Mouse (Mus musculus) ES-E14 (cell line): ENCODE results near the gene Trim63. TPM values are rescaled to one million over a fixed set of nuclear protein-coding genes. Genes with fewer than 3 reads are reported as not detected.
"Not testable (repeated sequence)": the region's sequence is repeated elsewhere in the genome, so short reads cannot be mapped to it uniquely, and the experiment has no call there.

Experiments used
- DNase-seq: peaks from one replicate; pipeline ENCODE4 v3.0.0-alpha.2; 2013; ENCODE audit warnings: low read depth, low spot score
- H3K27ac ChIP-seq: 2 replicates; pipeline ENCODE4 v1.5.1; 2012; ENCODE audit warnings: low read depth, mild to moderate bottlenecking, low read length, moderate library complexity, mixed read lengths; ENCODE audit not compliant: poor library complexity, insufficient read depth, severe bottlenecking
- H3K36me3 ChIP-seq: 2 replicates; pipeline ENCODE4 v1.6.1; 2012; ENCODE audit warnings: mild to moderate bottlenecking, low read length, moderate library complexity, mixed read lengths; ENCODE audit not compliant: control insufficient read depth, poor library complexity, insufficient read depth, severe bottlenecking
- H3K4me1 ChIP-seq, 2 experiments: fragments of 150-350 bp in 1 of 2; sonication (generic) in 1 of 2; 2 replicates each; pipeline ENCODE4 v1.6.1; 2012; ENCODE audit warnings: low read length in 2 of 2, mild to moderate bottlenecking in 1 of 2, mixed read lengths in 1 of 2; ENCODE audit not compliant: control insufficient read depth in 2 of 2, insufficient read depth in 2 of 2, poor library complexity in 1 of 2
- H3K4me3 ChIP-seq, 2 experiments: fragments of 150-350 bp in 1 of 2; sonication (generic) in 1 of 2; 2 replicates each; pipeline ENCODE4 v1.5.1; 2012; ENCODE audit warnings: low read length in 2 of 2, low read depth in 1 of 2, mild to moderate bottlenecking in 1 of 2, mixed read lengths in 1 of 2; ENCODE audit not compliant: insufficient read depth in 1 of 2, poor library complexity in 1 of 2, severe bottlenecking in 1 of 2
- H3K9ac ChIP-seq: 2 replicates; pipeline ENCODE4 v1.6.1; 2012; ENCODE audit warnings: low read depth, mild to moderate bottlenecking, low read length, mixed read lengths; ENCODE audit not compliant: poor library complexity, insufficient read depth, severe bottlenecking
- H3K9me3 ChIP-seq: fragments of 150-350 bp; sonication (generic); 2 replicates; pipeline ENCODE4 v1.6.1; 2012; ENCODE audit warnings: low read depth, mild to moderate bottlenecking, low read length; ENCODE audit not compliant: control insufficient read depth, insufficient read depth
- CHD2 ChIP-seq: IDR thresholded peaks from 2 replicates; pipeline ENCODE4 v1.6.1; 2014; ENCODE audit warnings: mild to moderate bottlenecking, low read depth, low read length, inconsistent platforms
- HCFC1 ChIP-seq: IDR thresholded peaks from 2 replicates; pipeline ENCODE4 v1.6.1; 2012; ENCODE audit warnings: low read length, inconsistent platforms, borderline replicate concordance; ENCODE audit not compliant: insufficient read depth
- MAFK ChIP-seq: IDR thresholded peaks from 2 replicates; pipeline ENCODE4 v1.6.1; 2014; ENCODE audit warnings: mild to moderate bottlenecking, low read depth, low read length, inconsistent platforms; ENCODE audit not compliant: insufficient read depth
- ZC3H11A ChIP-seq: IDR thresholded peaks from 2 replicates; pipeline ENCODE4 v1.6.1; 2012; ENCODE audit warnings: low read depth, mild to moderate bottlenecking, inconsistent platforms, low read length, borderline replicate concordance
- ZNF384 ChIP-seq: IDR thresholded peaks from 2 replicates; pipeline ENCODE4 v1.6.1; 2012; ENCODE audit warnings: low read depth, low read length, inconsistent platforms
- in situ Hi-C, 2 experiments: fragments of 600-800 bp; cut with MboI; formaldehyde crosslinking; loops; one replicate each; pipeline ENCODE4 v1.15.1; 2025; ENCODE audit warnings: low sequenced_read_pairs in 2 of 2, inconsistent platforms in 1 of 2; ENCODE audit not compliant: unreplicated experiment in 2 of 2
- total RNA-seq: library from RNA; depleted of rRNA; stranded (reverse); fragments of 300-350 nt; gene quantifications from 2 replicates; pipeline ENCODE4 v1.2.3, GENCODE M21; 2012

Gene Trim63
- total RNA-seq, 1 experiment = 3.5 TPM

DNA sequence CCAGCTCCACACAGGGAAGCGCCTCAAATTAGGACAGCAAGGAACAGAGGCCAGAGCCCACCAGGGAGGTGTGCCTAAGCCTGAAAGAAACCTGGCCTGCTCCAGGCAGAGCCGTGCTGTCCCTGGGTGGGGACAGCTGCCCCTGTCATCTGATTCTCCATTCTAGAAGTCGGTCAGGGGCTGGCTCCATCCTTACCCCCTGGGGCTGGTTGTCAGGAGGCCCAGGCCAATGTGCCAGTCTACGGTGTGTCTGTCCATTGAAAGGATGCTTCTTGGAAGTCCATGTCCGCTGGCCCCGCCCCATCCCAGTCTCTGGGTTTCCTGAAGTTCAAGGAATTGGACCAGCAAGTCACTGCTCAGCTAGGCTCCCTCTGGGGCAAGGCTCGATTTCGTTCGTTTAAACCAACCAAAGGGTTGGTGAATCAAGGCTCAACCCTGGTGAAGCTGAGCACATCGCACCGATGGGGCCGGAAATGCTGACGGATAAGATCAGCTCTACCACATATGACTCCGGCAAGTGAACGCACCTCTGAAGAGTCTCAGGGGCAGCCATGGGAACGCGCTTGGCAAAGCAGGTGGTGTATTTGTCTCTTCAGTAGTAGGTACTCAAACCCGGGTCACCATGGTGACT lies 21.7 kb upstream of the Trim63 start:
- no peak overlapping the region for H3K9ac ChIP-seq
- H3K36me3 ChIP-seq = no peaks in the 10 kb centered on the region
- in situ Hi-C loops = no loop called here
- TF ChIP-seq HCFC1 (no peak), MAFK (no peak), CHD2 (no peak), ZC3H11A (no peak), ZNF384 (no peak)
- H3K4me3 ChIP-seq = no peak overlapping the region
- H3K4me1 ChIP-seq = peaks cover 0 to 3% of the 10 kb centered on the region in 2 experiments; a peak in 1 of 4 replicates
- no peak overlapping the region for H3K27ac ChIP-seq
- DNase-seq = no peak
- no peaks in the 10 kb centered on the region for H3K9me3 ChIP-seq

DNA sequence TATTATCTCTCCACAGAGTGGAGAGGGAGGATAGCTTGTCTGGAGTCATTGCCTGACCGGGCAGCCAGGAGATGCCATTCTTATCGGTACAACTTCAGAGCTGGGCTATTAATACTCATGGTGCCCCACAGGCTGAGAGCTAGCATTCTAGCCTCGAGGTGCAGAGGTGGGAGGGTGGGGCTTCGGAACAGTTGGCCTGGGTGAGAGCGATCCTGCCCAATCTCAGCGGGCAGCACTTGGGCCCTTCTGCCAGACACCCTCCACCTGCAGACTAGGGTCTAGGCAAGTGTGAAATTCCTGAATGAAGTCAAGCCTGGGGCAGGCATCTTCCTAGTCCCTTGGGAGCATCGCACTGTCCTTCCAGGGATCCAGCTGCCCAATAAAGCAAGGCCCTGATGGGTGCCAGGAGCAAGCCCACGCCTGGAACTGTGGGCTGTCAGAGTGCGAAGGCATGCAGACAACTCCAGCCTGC lies 21.2 kb upstream of the Trim63 start:
- in situ Hi-C loops = no loop called here
- no peak for DNase-seq
- H3K9me3 ChIP-seq = no peaks in the 10 kb centered on the region
- H3K9ac ChIP-seq = no peak overlapping the region
- no peaks in the 10 kb centered on the region for H3K36me3 ChIP-seq
- TF ChIP-seq ZC3H11A (no peak), CHD2 (no peak), MAFK (no peak)
- H3K27ac ChIP-seq = no peak overlapping the region
- H3K4me3 ChIP-seq = no peak overlapping the region
- peaks cover 0 to 2% of the 10 kb centered on the region in 2 experiments; a peak in 1 of 4 replicates for H3K4me1 ChIP-seq

DNA sequence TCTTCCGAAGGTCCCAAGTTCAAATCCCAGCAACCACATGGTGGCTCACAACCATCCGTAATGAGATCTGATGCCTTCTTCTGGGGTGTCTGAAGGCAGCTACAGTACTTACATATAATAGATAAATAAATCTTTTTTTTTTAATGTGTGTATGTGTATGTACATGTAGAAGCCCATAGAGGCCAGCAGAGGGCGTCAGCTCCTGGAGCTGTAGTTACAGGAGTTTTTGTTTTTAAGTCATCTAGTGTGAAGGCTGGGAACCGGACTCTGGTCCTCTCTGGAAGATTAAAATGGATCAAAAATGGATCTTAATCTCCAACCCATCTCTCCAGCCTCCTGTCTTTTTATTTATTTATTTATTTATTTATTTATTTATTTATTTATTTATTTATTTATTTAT lies 18.8 kb upstream of the Trim63 start:
- H3K9me3 ChIP-seq, DNase-seq, in situ Hi-C loops, H3K4me3 ChIP-seq, H3K36me3 ChIP-seq, H3K9ac ChIP-seq, H3K27ac ChIP-seq: not testable (repeated sequence)
- peaks cover 0 to 11% of the 10 kb centered on the region in 2 experiments; a peak in 1 of 4 replicates for H3K4me1 ChIP-seq
- peak; percentile 50; the same call in 1 of the 2 replicates for TF ChIP-seq ZNF384

DNA sequence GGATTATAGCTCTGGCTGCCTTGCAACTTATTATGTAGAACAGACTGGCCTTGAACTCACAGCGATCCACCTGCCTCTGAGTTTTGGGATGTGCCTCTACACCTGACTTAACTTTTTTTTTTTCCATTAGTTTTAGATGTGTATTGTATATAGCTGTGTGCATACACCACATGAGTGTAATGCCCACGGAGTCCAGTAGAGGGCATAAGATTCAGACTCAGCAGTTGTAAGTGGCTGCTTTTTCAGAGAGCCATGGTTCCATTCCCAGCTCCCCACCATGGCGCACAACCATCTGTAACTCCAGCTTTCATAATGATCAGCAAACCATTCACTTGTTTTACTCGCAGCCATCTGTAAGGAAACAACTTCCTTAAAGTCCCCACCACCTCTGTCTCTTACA lies 18.4 kb upstream of the Trim63 start:
- H3K36me3 ChIP-seq = no peaks in the 10 kb centered on the region
- no peak overlapping the region for H3K27ac ChIP-seq
- H3K4me3 ChIP-seq = no peak overlapping the region
- in situ Hi-C loops = no loop called here
- no peak for TF ChIP-seq ZC3H11A
- no peak for TF ChIP-seq CHD2
- no peak for TF ChIP-seq ZNF384
- no peak for TF ChIP-seq HCFC1
- TF ChIP-seq MAFK = no peak
- H3K9me3 ChIP-seq = no peaks in the 10 kb centered on the region
- H3K4me1 ChIP-seq = peaks cover 0 to 11% of the 10 kb centered on the region in 2 experiments; a peak in 1 of 4 replicates
- no peak for DNase-seq
- no peak overlapping the region for H3K9ac ChIP-seq

DNA sequence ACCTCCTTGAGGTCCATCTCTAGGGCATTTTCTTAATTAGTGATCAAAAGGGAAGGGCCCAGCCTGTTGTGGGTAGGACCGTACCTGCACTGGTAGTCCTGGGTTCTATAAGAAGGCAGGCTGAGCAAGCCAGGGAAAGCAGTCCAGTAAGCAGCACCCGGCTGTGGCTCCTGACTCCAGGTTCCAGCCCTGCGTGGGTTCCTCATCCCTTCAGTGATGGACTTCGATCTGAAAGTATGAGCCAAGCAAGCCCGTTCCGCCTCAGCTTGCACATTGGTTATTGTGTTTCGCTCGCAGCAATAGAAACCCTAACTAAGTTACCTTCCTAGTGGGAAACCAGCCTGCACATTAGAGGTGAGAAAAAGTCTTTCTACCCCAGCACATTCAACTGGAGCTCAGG lies 17.6 kb upstream of the Trim63 start:
- H3K9me3 ChIP-seq = no peaks in the 10 kb centered on the region
- no peak overlapping the region for H3K9ac ChIP-seq
- DNase-seq = no peak
- in situ Hi-C loops = no loop called here
- H3K36me3 ChIP-seq = no peaks in the 10 kb centered on the region
- no peak overlapping the region for H3K27ac ChIP-seq
- TF ChIP-seq ZC3H11A (no peak), HCFC1 (no peak), ZNF384 (no peak), MAFK (no peak), CHD2 (no peak)
- no peak overlapping the region for H3K4me3 ChIP-seq
- H3K4me1 ChIP-seq = peaks cover 0 to 13% of the 10 kb centered on the region in 2 experiments; a peak in 1 of 4 replicates
